Mouse (Mus musculus): Measurements from ENCODE around the gene Dtnb.

DNA sequence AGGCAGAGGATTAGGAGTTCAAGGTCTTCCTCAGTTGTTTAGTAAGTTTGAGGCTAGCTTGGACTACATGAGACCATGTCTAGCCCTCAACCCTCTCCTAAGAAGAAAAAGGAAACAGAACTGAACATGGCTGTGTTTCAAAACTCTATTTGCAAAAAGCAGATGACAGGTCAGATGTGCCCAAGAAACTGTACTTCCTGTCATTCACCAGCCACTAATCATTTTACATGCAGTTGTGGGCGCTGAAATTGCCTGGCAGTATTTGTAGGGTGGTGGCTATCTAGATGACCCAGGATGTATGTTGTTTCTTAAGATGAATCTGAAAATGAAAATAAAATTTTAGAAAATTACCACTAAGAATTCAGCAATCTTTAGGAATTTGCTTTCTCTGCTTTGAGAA lies 14.8 kb downstream of the Dtnb start:
- TF ChIP-seq CTCF (IDR thresholded peaks at IDR 0.05; ENCODE audit: low read depth, low read length) (no peak), GATA1 (IDR thresholded peaks at IDR 0.05; ENCODE audit: borderline replicate concordance, low read length) (no peak), POLR2AphosphoS5 (IDR thresholded peaks at IDR 0.05; ENCODE audit: insufficient replicate concordance, low read depth, low read length) (no peak), GATA2 (IDR thresholded peaks at IDR 0.05; ENCODE audit: borderline replicate concordance, low read depth, low read length) (no peak)
